Mouse (Mus musculus): ENCODE results near the gene Gal3st3. TPM values are rescaled to one million over a fixed set of nuclear protein-coding genes. Genes with fewer than 3 reads are reported as not detected.

The Gal3st3 gene
- polyA plus RNA-seq, 1 experiment from 2014 or later, result 5.8 TPM

GRCm38 (mm10) chr19:5309025-5309424 lies 10.9 kb downstream of the Gal3st3 start:
- 78% methylated on average over 7 of the region's 7 CpGs for WGBS
- no peaks in the 10 kb centered on the region for H3K36me3 ChIP-seq
- H3K4me2 ChIP-seq (replicated peaks), result no peak overlapping the region
- no peaks in the 10 kb centered on the region for H3K27me3 ChIP-seq
- no peak overlapping the region for H3K9ac ChIP-seq
- peaks cover 8% of the 10 kb centered on the region; the same call in 1 of the 2 replicates for H3K4me1 ChIP-seq
- no peak overlapping the region for H3K27ac ChIP-seq (replicated peaks)
- no peak for ATAC-seq (ENCODE audit: insufficient number of reproducible peaks, low FRiP score, low TSS enrichment, low read depth)
- H3K4me3 ChIP-seq (replicated peaks), result no peak overlapping the region
- no peaks in the 10 kb centered on the region for H3K9me3 ChIP-seq (replicated peaks)

- H3K9ac ChIP-seq, result no peak overlapping the region
- H3K36me3 ChIP-seq, result no peaks in the 10 kb centered on the region
- no peaks in the 10 kb centered on the region for H3K4me1 ChIP-seq
- no peaks in the 10 kb centered on the region; the same call in 1 of the 2 replicates for H3K9me3 ChIP-seq (replicated peaks)
- no peaks in the 10 kb centered on the region for H3K27me3 ChIP-seq
- WGBS, result 85% methylated on average over 8 of the region's 8 CpGs
- H3K4me2 ChIP-seq (replicated peaks), result no peak overlapping the region
- no peak for ATAC-seq (ENCODE audit: insufficient number of reproducible peaks, low FRiP score, low TSS enrichment, low read depth)
- H3K4me3 ChIP-seq (replicated peaks), result no peak overlapping the region
- no peak overlapping the region for H3K27ac ChIP-seq (replicated peaks)
Observed at GRCm38 (mm10) chr19:5313189-5313588, 15.1 kb downstream of the Gal3st3 start.

- Histone ChIP-seq H3K9me3 (replicated peaks) (no peaks in the 10 kb centered on the region), H3K27me3 (no peaks in the 10 kb centered on the region), H3K27ac (replicated peaks) (no peak overlapping the region), H3K36me3 (no peaks in the 10 kb centered on the region), H3K9ac (no peak overlapping the region), H3K4me2 (replicated peaks) (no peak overlapping the region), H3K4me3 (replicated peaks) (no peak overlapping the region), H3K4me1 (no peaks in the 10 kb centered on the region)
- 51% methylated on average over 17 of the region's 17 CpGs for whole genome bisulfite sequencing
- ATAC-seq (ENCODE audit: insufficient number of reproducible peaks, low FRiP score, low TSS enrichment, low read depth), result no peak
Observed at GRCm38 (mm10) chr19:5323801-5324200, 25.7 kb downstream of the Gal3st3 start.

GRCm38 (mm10) chr19:5327970-5328369 lies 29.8 kb downstream of the Gal3st3 start:
- Histone ChIP-seq H3K27me3 (no peaks in the 10 kb centered on the region), H3K4me3 (replicated peaks) (no peak overlapping the region), H3K36me3 (no peaks in the 10 kb centered on the region), H3K9me3 (replicated peaks) (no peaks in the 10 kb centered on the region), H3K4me1 (no peaks in the 10 kb centered on the region), H3K27ac (replicated peaks) (no peak overlapping the region), H3K9ac (no peak overlapping the region), H3K4me2 (replicated peaks) (no peak overlapping the region)
- WGBS, result 66% methylated on average over 19 of the region's 19 CpGs
- no peak for ATAC-seq (ENCODE audit: insufficient number of reproducible peaks, low FRiP score, low TSS enrichment, low read depth)

GRCm38 (mm10) chr19:5334741-5335140 lies 36.6 kb downstream of the Gal3st3 start:
- no peaks in the 10 kb centered on the region for H3K27me3 ChIP-seq
- no peaks in the 10 kb centered on the region for H3K9me3 ChIP-seq (replicated peaks)
- 53% methylated on average over 5 of the region's 5 CpGs for WGBS
- H3K4me3 ChIP-seq (replicated peaks), result no peak overlapping the region
- H3K27ac ChIP-seq (replicated peaks), result no peak overlapping the region
- no peak overlapping the region for H3K9ac ChIP-seq
- no peaks in the 10 kb centered on the region for H3K36me3 ChIP-seq
- no peak overlapping the region for H3K4me2 ChIP-seq (replicated peaks)
- ATAC-seq (ENCODE audit: insufficient number of reproducible peaks, low FRiP score, low TSS enrichment, low read depth), result no peak
- H3K4me1 ChIP-seq, result no peaks in the 10 kb centered on the region

- 90% methylated on average over 6 of the region's 6 CpGs for WGBS
- H3K27ac ChIP-seq (replicated peaks), result no peak within 1 kb of the TSS
- H3K4me2 ChIP-seq (replicated peaks), result no peak within 1 kb of the TSS
- no peaks in the 10 kb centered on the region for H3K9me3 ChIP-seq (replicated peaks)
- H3K27me3 ChIP-seq, result no peaks in the 10 kb centered on the region
- H3K36me3 ChIP-seq, result no peaks in the 10 kb centered on the region
- no peak for ATAC-seq (ENCODE audit: insufficient number of reproducible peaks, low FRiP score, low TSS enrichment, low read depth)
- no peak within 1 kb of the TSS for H3K9ac ChIP-seq
- H3K4me3 ChIP-seq (replicated peaks), result no peak within 1 kb of the TSS
- no peaks in the 10 kb centered on the region for H3K4me1 ChIP-seq
Observed at GRCm38 (mm10) chr19:5335441-5335840, 37.3 kb downstream of the Gal3st3 start, which contains the start of gene Catsper1. TSS of gene Catsper1 (plus strand) at chr19:5335741.

GRCm38 (mm10) chr19:5337975-5338374 lies 39.8 kb downstream of the Gal3st3 start:
- Histone ChIP-seq H3K9ac (no peak overlapping the region), H3K36me3 (no peaks in the 10 kb centered on the region), H3K27ac (replicated peaks) (no peak overlapping the region), H3K4me1 (no peaks in the 10 kb centered on the region), H3K4me3 (replicated peaks) (no peak overlapping the region), H3K27me3 (no peaks in the 10 kb centered on the region), H3K9me3 (replicated peaks) (no peaks in the 10 kb centered on the region), H3K4me2 (replicated peaks) (no peak overlapping the region)
- ATAC-seq (ENCODE audit: insufficient number of reproducible peaks, low FRiP score, low TSS enrichment, low read depth), result no peak
- WGBS, result 16% methylated on average over 5 of the region's 5 CpGs

GRCm38 (mm10) chr19:5341360-5341759 lies 43.2 kb downstream of the Gal3st3 start:
- no peaks in the 10 kb centered on the region for H3K4me1 ChIP-seq
- no peaks in the 10 kb centered on the region for H3K36me3 ChIP-seq
- H3K9ac ChIP-seq, result no peak overlapping the region
- no peak overlapping the region for H3K4me3 ChIP-seq (replicated peaks)
- no peak overlapping the region for H3K27ac ChIP-seq (replicated peaks)
- no peaks in the 10 kb centered on the region for H3K27me3 ChIP-seq
- WGBS, result 90% methylated on average over 7 of the region's 7 CpGs
- no peak overlapping the region for H3K4me2 ChIP-seq (replicated peaks)
- H3K9me3 ChIP-seq (replicated peaks), result no peaks in the 10 kb centered on the region
- no peak for ATAC-seq (ENCODE audit: insufficient number of reproducible peaks, low FRiP score, low TSS enrichment, low read depth)

- Histone ChIP-seq H3K27ac (replicated peaks) (no peak overlapping the region), H3K9ac (no peak overlapping the region), H3K36me3 (no peaks in the 10 kb centered on the region), H3K4me3 (replicated peaks) (no peak overlapping the region), H3K27me3 (no peaks in the 10 kb centered on the region), H3K4me2 (replicated peaks) (no peak overlapping the region), H3K9me3 (replicated peaks) (no peaks in the 10 kb centered on the region), H3K4me1 (peaks cover 7% of the 10 kb centered on the region)
- no peak for ATAC-seq (ENCODE audit: insufficient number of reproducible peaks, low FRiP score, low TSS enrichment, low read depth)
- WGBS, result 66% methylated on average over 6 of the region's 6 CpGs
Observed at GRCm38 (mm10) chr19:5345297-5346131, 47.4 kb downstream of the Gal3st3 start.

- peak; percentile 17; the same call in 1 of the 2 replicates for ATAC-seq (ENCODE audit: insufficient number of reproducible peaks, low FRiP score, low TSS enrichment, low read depth)
- WGBS, result 66% methylated on average over 6 of the region's 6 CpGs
- no peak overlapping the region for H3K27ac ChIP-seq (replicated peaks)
- H3K4me1 ChIP-seq, result peaks cover 7% of the 10 kb centered on the region
- no peaks in the 10 kb centered on the region for H3K9me3 ChIP-seq (replicated peaks)
- no peaks in the 10 kb centered on the region; the same call in 1 of the 2 replicates for H3K27me3 ChIP-seq
- H3K9ac ChIP-seq, result no peak overlapping the region
- H3K36me3 ChIP-seq, result no peaks in the 10 kb centered on the region
- no peak overlapping the region for H3K4me3 ChIP-seq (replicated peaks)
- H3K4me2 ChIP-seq (replicated peaks), result no peak overlapping the region
Observed at GRCm38 (mm10) chr19:5348064-5348463, 49.9 kb downstream of the Gal3st3 start.

- Histone ChIP-seq H3K9ac (no peak overlapping the region), H3K9me3 (replicated peaks) (no peaks in the 10 kb centered on the region), H3K4me3 (replicated peaks) (peak overlapping the region; percentile 37), H3K36me3 (no peaks in the 10 kb centered on the region), H3K4me2 (replicated peaks) (peak overlapping the region; percentile 65), H3K27ac (replicated peaks) (no peak overlapping the region), H3K4me1 (peaks cover 7% of the 10 kb centered on the region), H3K27me3 (no peaks in the 10 kb centered on the region; the same call in 1 of the 2 replicates)
- ATAC-seq (ENCODE audit: insufficient number of reproducible peaks, low FRiP score, low TSS enrichment, low read depth), result peak; percentile 35; the same call in 1 of the 2 replicates
- WGBS, result 4% methylated on average over 34 of the region's 34 CpGs
Observed at GRCm38 (mm10) chr19:5348526-5349501, 50.7 kb downstream of the Gal3st3 start.
